Mouse (Mus musculus): ENCODE data around the gene Idua.
"Not testable (repeated sequence)": the region's sequence is repeated elsewhere in the genome, so short reads cannot be mapped to it uniquely, and the experiment has no call there.

The Idua gene

DNA sequence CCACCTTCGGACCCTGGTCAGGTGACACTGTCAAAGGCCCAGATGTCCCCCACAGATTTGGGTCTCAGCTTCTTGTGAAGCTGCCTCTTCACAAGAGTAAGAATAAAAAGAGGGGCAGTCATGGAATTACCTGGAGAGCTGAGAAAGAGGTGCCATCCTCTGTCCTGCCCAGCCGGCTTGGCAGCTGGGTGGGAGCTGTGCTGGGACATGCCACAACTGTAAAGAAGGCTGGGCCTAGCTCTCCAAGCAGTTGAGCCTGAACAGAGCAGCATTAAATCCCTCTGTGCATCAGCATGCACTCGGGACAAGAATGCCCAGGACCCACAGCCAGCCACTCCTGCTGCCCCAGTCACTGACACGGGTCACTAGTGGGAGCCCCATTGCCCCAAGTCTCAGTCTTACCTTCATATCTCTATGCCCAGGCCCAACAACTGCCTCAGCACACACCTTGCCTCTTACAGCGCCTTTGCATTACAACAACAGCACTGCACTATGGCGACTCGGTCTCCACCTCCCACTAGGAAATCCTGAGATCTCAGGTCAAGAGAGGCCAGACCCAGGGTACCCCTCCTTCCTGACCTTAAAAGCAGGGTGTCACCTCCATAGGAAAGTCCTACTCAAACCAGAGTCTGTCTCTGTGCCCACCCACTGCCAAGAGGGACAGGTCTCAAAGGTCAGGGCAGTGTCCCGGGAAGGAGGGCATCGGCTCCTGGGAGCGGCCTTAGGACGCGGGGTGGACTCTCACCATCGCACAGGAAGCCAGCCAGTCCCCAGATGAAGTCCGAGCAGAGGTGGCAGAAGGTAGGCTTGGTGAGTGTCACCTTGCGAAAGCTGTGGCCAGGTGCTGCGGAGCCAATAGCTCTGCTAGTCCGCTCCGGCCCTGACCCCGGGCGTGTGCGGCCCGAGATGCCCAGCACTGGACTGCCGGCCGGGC lies at the start of gene Idua:
Gene Idua, plus strand, starts transcription at position 634 of the 934 bp plus-strand sequence.
- DNase-seq: peak; percentile 70

DNA sequence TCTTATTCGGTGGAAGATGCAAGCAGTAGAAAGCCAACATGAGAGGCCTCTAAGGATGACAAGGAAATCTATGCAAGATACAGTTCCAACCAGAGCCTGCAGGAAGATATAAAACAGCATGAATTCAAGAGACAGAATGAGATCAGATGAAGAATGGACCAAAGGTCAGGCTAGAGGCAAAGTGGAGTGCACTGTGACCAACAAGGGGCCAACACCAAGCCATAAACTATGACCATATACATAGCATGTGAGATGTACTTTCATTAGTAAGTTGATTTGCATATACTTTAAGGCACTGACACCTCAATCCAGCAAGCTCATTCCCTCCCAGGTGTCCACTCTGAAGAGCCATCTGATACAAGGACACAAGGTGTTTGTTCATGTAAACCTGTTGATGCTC lies 49.7 kb upstream of the Idua start:
- DNase-seq: no peak

DNA sequence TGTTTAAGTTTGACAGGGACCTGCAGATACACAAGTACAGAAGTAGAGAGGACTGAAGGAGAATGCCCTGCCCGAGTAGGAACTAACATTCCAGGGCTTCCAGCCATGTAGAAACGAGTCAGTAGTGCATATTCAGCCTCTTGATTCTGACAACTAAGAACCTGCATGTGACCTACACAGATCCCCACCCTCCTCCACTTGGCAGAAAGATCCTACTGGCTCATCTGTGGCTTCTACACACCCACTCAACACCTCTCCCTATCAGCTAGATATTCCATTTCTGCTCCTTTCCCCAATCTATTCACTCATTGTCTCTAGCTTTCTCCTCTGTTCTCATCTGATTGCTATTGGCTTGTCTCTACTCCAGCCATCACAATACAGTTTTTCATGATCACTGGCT lies 38.3 kb upstream of the Idua start:
- DNase-seq: no peak

DNA sequence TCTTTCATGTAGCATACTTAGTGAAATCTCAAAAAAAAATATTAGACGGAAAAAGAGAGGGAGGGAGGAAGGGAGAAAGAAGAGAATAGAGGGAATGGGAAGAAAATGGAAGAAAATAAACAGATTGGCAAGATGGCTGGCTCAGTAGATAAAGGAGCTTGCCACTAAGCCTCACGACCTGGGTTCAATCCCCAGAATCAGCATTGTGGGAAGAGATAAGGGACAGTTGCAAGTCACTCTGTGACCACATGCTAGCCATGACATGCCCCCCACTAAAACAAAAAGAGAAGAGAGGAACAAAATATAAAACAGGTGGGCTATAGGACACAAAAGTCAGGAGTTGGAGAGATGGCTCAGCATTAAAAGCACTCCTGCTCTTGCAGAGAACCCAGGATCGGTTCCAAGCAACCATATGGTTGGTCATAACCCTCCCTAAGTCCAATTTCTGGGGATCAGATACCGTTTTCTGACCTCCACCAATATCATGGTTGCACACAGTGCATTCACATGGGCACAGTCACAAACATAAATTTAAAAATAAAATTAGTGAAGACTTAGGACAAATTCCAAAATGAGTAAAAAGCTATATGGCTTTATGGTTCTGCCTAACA lies 34.0 kb upstream of the Idua start:
- DNase-seq: no peak

DNA sequence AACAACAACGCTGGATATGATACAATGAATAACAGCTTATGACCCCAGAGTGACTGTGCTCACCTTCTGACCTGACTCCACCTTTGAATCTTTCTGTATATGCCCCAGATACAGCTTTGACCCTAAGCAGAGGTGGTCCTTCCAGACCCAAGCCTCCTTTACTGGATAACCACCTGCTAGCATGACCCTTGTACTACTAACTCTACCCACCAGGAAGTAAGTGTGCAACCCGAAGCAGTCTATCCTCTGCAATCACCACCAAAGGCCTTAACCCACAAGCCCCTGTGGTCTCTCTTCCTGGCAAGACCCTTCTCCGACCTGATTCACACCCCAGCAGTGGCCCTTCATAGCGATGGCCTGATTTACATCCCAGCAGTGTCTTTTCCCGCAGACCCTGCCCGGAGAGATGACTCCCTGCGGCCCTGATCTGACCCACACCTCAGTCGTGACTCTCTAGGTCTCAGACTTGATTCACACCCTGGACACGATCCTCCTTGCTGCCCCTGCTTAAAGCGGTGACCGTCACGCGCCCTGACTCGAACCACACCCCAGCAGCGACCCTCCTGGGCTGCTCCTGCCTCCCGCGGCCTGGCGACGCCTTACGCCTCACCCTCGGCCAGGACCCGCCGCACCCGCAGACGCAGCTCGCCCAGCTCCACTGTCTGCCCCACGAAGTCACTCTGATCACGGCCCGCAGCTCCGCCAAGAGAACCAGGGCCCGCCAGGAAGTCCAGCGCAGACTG lies 31.1 kb upstream of the Idua start:
- no peak for DNase-seq

GRCm38 (mm10) chr5:108629634-108630483 lies 30.3 kb upstream of the Idua start, which contains the start of the genes Gak and Tmem175:
Gene Gak, minus strand, starts transcription at chr5:108629755.
Gene Tmem175, plus strand, starts transcription at chr5:108629770.
- peak; percentile 93 for DNase-seq

DNA sequence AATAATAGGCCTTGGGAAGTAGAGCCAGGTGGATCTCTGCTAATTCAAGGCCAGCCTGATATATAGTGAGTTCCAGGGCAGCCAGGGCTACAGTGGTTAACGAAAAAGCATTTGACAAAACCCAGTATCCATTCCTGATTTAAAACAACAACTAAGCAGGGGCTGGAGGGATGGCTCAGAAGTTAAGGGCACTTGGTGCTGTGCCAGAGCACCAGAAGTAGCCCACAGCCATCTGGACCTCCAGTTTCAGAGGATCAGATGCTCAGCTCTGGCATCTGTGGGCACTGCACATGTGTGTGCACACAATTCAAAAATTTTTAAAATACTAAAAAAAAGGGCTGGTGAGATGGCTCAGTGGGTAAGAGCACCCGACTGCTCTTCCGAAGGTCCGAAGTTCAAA lies 26.5 kb upstream of the Idua start:
- no peak for DNase-seq

DNA sequence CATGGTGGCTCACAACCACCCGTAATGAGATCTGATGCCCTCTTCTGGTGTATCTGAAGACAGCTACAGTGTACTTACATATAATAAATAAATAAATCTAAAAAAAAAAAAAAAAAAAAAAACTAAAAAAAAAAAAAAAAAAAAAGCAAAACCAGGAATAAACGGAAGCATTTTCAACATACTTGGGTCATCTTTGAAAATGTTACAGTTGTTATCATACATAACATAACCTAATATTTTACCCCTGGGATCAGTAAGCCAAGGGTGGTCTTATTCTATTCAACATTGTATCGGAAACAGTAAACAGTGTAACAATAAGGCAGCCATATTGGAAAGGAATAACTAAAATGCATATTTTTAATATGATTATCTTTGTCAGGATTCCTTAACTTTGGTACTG lies 26.0 kb upstream of the Idua start:
- DNase-seq: not testable (repeated sequence)

DNA sequence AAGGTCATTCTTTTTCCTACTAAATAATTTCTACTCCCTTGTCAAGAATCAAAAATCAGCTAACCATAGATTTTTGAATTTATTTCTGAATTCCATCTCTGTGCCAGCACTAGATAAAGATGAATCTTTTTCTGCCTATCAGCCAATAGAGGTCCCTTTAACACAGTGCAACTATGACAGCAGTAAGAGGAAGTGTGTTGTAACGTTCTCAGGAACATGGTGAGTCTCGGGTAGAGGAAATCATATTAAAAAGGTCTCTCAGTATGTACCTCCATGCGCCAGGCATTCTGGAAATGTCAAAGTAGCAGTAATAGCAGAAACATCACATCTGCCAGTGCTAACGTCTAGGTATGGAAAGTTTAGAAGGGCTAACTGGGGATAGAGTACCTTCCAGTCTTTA lies 24.0 kb upstream of the Idua start:
- DNase-seq: no peak

DNA sequence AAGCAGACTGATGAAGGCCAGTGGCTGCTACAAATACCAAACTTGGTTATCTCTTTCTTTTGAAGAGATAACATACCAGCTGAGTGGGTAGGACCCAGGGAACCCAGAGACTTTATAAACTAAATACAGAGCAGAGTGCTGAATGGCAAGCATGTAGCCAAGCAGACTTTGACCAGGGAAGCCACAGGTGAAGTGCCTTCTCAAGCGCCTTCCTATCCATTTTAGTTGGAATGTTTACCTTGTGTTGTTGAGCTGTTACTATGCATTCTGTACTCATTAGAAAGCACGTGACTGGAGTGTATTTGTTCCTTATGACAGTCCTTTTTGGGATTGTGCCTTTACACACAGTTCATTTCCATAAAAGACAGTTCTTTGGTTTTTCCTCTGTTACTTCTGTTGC lies 16.5 kb upstream of the Idua start:
- DNase-seq: no peak

DNA sequence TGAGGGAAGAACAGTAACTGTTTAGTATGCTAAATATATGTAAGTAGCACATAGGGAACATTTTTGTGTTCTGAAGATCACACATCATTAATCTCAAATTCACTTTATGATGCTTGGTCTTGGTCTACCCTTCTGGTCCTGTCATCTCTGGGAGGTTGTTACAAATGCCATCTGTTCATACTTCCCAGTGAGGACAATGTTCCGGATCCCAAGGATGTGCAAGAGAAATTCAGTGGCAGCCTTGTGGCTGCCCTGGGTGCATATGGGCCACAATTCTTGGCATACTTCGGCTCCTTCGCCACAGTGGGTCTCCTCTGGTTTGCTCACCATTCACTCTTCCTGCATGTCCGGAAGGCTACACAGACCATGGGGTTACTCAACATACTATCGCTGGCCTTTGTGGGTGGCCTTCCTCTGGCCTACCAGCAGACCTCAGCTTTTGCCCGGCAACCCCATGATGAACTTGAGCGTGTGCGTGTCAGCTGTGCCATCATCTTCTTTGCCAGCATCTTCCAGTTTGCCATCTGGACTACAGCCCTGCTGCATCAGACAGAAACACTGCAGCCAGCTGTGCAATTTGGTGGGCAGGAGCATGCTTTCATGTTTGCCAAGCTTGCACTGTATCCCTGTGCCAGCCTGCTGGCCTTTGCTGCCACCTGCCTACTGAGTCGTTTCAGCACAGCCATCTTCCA lies 14.3 kb upstream of the Idua start:
- DNase-seq: no peak

- no peak for DNase-seq
Observed at GRCm38 (mm10) chr5:108646343-108646660, 13.8 kb upstream of the Idua start.

DNA sequence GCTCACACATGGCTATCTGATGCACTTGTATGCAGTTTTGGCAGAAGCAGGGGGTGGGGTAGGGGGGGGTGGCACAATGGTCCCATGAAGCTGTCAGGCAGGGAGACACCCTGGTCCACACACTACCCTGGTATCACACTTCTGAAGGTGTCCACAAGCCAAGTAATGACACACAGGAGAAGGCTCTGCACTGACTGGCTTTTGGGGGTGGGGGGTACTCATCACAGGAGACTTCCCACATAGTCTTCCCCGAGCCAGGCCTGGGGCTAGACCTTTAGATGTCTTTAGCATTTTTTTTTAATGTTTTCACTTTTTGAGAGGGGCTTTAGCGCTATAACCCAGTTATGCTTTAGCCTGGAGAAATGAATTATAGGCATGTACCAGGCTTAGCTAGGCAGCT lies 12.8 kb upstream of the Idua start:
- no peak for DNase-seq

DNA sequence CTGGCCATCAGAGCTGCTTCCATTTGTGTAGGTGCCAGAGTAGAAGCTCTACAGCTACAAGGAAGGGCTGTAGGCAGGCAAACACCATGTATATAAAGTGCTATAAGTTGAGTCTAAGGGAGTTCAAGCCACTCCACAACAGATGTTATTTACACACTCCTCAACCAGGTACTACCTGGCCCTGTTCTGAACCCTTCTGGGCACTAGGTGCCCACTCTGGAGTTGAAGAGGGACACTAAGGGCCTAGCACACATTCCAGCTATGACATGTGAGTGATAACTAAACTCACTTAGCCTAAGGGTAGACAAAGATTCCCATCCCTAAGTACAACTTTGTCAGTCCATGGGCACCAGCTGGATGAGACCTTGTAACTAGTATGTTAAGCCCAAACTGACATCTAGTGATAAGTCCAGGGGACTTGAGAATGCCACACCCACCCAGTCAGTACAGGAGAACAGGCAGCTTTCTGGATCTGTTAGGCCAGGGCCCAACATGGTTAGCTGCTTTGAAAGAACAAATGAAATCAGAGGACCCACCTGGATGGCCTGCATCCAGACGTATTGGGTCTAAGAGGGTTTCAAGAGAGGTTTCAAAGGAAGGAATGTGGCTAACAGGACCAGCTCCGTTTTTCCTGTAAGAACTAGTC lies 12.2 kb upstream of the Idua start:
- DNase-seq: no peak

DNA sequence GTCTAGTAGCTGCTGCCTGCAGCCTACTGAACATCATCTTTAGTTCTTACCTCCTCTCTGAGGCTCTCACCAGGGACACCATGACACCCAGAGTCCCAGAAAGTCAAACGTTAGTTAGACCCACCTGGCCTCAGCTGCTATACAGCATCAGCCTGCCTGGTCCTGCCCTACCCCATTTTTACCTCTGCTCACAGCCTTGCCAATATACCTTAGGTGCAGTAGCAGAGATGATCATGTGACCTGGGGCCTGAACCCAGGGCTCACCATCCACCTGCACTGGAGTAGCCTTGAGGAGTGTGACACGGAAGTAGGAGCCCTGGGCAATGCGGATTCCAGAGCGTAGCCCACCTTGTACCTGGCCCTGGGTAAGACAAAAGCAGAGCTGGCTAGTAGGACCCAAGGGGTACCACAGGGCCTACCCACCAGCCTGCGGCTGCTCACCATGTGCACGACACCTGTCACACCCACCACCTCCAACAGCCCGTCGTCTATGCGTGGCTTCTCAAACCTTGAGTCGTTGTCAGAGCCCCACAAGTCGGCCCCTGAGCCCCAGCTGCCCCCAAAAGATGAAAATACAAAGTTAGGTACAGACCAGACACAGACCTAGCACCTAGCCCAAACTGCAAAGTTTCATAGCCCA lies 11.1 kb upstream of the Idua start:
- DNase-seq: no peak

GRCm38 (mm10) chr5:108650341-108650740 lies 9.8 kb upstream of the Idua start:
- DNase-seq: no peak

DNA sequence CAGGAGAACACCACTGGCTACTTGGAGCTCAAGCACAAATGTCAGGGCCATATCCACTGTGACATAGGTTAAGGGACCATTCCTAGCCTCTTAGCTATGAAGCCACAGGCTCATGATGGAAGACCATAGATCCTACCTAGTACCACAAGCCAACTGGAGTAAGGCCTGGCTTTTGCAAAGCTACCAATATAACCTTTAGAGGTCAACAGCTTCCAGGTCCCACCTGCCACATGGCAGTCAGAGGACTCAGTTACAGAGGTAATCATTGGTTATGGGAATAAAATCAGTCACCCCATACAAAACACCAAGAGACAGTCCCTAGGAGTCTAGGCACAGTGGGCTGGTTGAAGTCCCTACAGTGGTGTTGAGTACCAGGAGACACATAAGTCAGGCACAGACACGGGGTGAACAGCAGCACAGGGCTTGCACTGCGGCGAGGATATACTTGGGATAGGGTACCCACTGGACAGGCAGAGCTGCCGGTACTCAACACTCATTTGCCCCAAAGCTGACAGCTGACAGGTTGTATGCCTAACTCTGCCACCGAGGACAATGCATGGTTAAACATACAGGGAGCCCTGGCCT lies 8.9 kb upstream of the Idua start:
- no peak for DNase-seq

DNA sequence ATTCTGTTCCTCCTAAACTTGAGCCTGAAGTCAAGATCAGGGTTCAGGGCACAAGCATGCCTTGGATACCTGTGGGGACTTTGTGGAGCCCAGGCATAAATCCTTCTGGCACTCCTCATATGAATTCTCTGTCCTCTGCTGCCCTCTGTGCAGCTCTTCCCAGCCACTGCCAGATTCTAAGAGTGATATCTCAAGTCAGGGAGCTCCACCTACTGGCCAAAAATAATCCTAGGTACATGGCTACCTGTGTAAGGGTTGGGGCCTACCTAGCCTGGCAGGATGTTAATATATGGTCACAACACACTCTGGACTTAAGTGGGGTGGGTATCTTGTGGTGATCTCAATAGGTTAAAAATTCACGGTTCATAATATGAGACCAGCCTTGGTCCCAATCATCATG lies 8.3 kb upstream of the Idua start:
- peak; percentile 90 for DNase-seq

DNA sequence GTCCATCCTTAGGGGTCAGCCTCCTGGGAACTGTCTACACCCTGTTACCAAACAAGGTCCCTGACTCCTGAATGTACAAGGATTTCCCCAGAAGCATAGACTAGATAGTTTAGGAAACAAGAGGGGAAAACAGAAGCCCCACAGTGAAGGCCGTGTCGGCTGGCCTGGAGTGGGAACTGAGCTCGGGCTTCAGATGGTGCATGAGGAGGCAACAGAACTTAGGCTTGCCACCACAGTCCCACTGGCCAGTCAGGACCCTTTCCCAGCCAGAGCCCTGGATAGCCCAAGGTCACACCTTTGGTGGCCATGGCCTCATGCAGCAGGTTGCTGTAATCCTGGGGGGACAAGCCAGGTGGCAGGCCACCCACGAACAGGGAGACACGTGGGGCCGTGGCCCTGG lies 6.8 kb upstream of the Idua start:
- no peak for DNase-seq

GRCm38 (mm10) chr5:108654444-108654990 lies 5.6 kb upstream of the Idua start:
- peak; percentile 79 for DNase-seq
